Mouse (Mus musculus) layer of hippocampus, adult 18-20 months (tissue): ENCODE data around the gene Triap1. TPM values are rescaled to one million over a fixed set of nuclear protein-coding genes. Genes with fewer than 3 reads are reported as not detected.
A peak's percentile ranks its signal among the peaks of the same experiment; 100 is the strongest.
"Not testable (repeated sequence)": the region's sequence is repeated elsewhere in the genome, so short reads cannot be mapped to it uniquely, and the experiment has no call there.

Source experiments
- DNase-seq, 2 experiments: peaks; one replicate each; pipeline ENCODE4 v3.0.0; 2022; ENCODE audit warnings: low spot score in 2 of 2
- long read RNA-seq: library from polyadenylated mRNA; stranded (forward); transcript quantifications from one replicate; pipeline ENCODE4 v2.0.0, GENCODE M21; 2021
- total RNA-seq, 2 experiments: library from RNA; stranded (reverse); gene quantifications; 2 replicates each; pipeline ENCODE4 v1.2.3; 2021

Gene Triap1
- 10 to 100 TPM; 22.7 to 26.4 TPM for total RNA-seq
- long read RNA-seq, transcript Triap1-201 (2 exons, 1,088 nt), result major isoform, 13 of 13 reads
- long read RNA-seq, partial matches to known transcripts, result 0 of 13 reads
- long read RNA-seq, other reads (novel, unspliced or antisense), result 0 of 13 reads

- DNase-seq, result peak; percentile 85 to 92
Measured at GRCm38 (mm10) chr5:115340577-115341313, at the start of gene Triap1, which contains the start of gene Gatc. TSS of gene Triap1 (plus strand) at chr5:115341225. TSS of gene Gatc (minus strand) at chr5:115341178.

GRCm38 (mm10) chr5:115294173-115294572, 46.9 kb upstream of the Triap1 start:
- no peak for DNase-seq

- no peak for DNase-seq
Measured at GRCm38 (mm10) chr5:115296347-115296746, 44.7 kb upstream of the Triap1 start.

GRCm38 (mm10) chr5:115300035-115300744, 40.8 kb upstream of the Triap1 start:
- DNase-seq, result peak; percentile 67 to 69

GRCm38 (mm10) chr5:115300792-115301614, 40.0 kb upstream of the Triap1 start, which contains the start of gene Dynll1:
TSS of gene Dynll1 (minus strand) at chr5:115300999.
- peak; percentile 99 to 100 for DNase-seq

- no peak for DNase-seq
Measured at GRCm38 (mm10) chr5:115301615-115302014, 39.4 kb upstream of the Triap1 start.

GRCm38 (mm10) chr5:115302190-115302589, 38.8 kb upstream of the Triap1 start:
- not testable (repeated sequence) for DNase-seq

- no peak for DNase-seq
Measured at GRCm38 (mm10) chr5:115312354-115312753, 28.7 kb upstream of the Triap1 start.

GRCm38 (mm10) chr5:115312816-115313667, 28.0 kb upstream of the Triap1 start:
- no peak for DNase-seq

GRCm38 (mm10) chr5:115313668-115313943, 27.4 kb upstream of the Triap1 start:
- DNase-seq, result no peak

GRCm38 (mm10) chr5:115316968-115317644, 23.9 kb upstream of the Triap1 start:
- no peak for DNase-seq

- DNase-seq, result no peak
Measured at GRCm38 (mm10) chr5:115317645-115318328, 23.2 kb upstream of the Triap1 start.

GRCm38 (mm10) chr5:115319004-115319940, 21.8 kb upstream of the Triap1 start:
- peak; percentile 79 to 84 for DNase-seq

- DNase-seq, result no peak
Measured at GRCm38 (mm10) chr5:115326256-115326831, 14.7 kb upstream of the Triap1 start.

GRCm38 (mm10) chr5:115326875-115327609, 14.0 kb upstream of the Triap1 start, which contains the start of gene Srsf9:
TSS of gene Srsf9 (plus strand) at chr5:115327177.
- peak; percentile 91 to 96 for DNase-seq

GRCm38 (mm10) chr5:115327610-115328548, 13.1 kb upstream of the Triap1 start:
- peak; percentile 43 to 48 for DNase-seq
